Mouse (Mus musculus): ENCODE results near the gene Rnf144a.

DNA sequence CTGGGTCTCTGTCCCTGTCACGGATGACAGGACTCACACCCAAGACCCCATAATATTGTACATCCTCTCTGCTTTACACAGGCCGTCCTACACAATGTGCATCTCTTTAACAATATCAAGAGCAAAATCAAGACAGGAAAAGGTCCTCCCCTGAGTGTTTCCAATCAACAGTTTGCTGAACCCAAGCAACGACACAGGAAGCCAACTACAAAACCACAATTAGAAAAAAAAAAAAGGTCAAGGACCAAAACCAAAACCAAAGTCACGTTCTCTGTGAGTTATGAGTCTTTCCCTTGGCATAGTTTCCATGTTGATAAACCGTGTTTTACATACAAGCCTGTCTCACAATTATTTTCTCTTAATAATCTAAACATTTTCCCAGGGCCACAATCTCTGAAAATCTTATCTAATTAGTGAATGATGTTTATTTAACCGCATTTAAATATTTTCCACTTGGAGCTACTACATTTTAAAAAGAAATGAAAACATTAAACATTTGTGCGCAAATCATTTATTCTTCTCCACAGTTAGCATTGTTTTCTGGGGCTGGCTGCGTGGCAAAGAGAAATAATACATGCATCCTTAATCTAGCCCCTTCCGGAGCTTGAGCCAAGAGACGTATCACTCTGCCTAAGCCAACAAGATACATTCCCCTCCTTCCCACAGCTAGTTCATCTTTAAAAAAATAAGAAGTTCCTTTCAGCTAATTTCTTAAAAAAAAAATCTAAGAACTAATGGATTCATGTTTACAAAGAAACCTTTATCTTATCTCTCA, 13.2 kb downstream of the Rnf144a start:
- TF ChIP-seq POLR2A (IDR thresholded peaks at IDR 0.05; ENCODE audit: borderline replicate concordance, extremely low read depth, low read depth, low read length) = no peak
- TF ChIP-seq CTCF (IDR thresholded peaks at IDR 0.05; ENCODE audit: insufficient read depth, low read length) = no peak

All from lung, adult 2 months (tissue).